Mouse (Mus musculus) embryonic facial prominence, embryonic 11.5 days (tissue): Measurements from ENCODE around the gene Sdk1. TPM values are rescaled to one million over a fixed set of nuclear protein-coding genes. Genes with fewer than 3 reads are reported as not detected.

Experiments
- polyA plus RNA-seq: library from polyadenylated mRNA; unstranded; fragments of >200 nt; fragmentation: Nextera tagmentation; extraction: Ambion mirVana; gene quantifications from 2 replicates; pipeline ENCODE4 v1.2.1, GENCODE M21; 2014

Gene Sdk1
- polyA plus RNA-seq, 1 experiment from 2014 or later, result 1.2 TPM

Other genes with a start within 250 kb of the Sdk1 start
- 0.25 TPM in 1 of 2 replicates, not detected in the other for gene Card11, start 240.9 kb upstream of the Sdk1 start, polyA plus RNA-seq